Mouse (Mus musculus) thymus, postnatal 10 days (tissue): ENCODE data around the gene Zfp961.
"Not testable (repeated sequence)": the region's sequence is repeated elsewhere in the genome, so short reads cannot be mapped to it uniquely, and the experiment has no call there.

ENCODE experiments used
- DNase-seq, 2 experiments: peaks; one replicate each; pipeline ENCODE4 v3.0.0; 2021; ENCODE audit warnings: low spot score in 2 of 2

Gene Zfp961

GRCm38 (mm10) chr8:72018141-72018540 lies 67.3 kb downstream of the Zfp961 start:
- DNase-seq: no peak

GRCm38 (mm10) chr8:72019022-72019421 lies 68.2 kb downstream of the Zfp961 start:
- not testable (repeated sequence) for DNase-seq

GRCm38 (mm10) chr8:72019816-72020215 lies 69.0 kb downstream of the Zfp961 start:
- DNase-seq: no peak

GRCm38 (mm10) chr8:72024886-72025285 lies 74.0 kb downstream of the Zfp961 start:
- DNase-seq: not testable (repeated sequence)

GRCm38 (mm10) chr8:72032926-72033325 lies 82.1 kb downstream of the Zfp961 start:
- peak in 1 of 2 experiments; percentile 56 for DNase-seq

- DNase-seq: not testable (repeated sequence)
These were observed 90.1 kb downstream of the Zfp961 start, which contains the start of gene Olfr372 for GRCm38 (mm10) chr8:72040918-72041317. Gene Olfr372 (plus strand): TSS chr8:72041218.

GRCm38 (mm10) chr8:72042493-72042892 lies 91.7 kb downstream of the Zfp961 start:
- no peak for DNase-seq
